Mouse (Mus musculus): Measurements from ENCODE around the gene Spef2.
"Not testable (repeated sequence)": the region's sequence is repeated elsewhere in the genome, so short reads cannot be mapped to it uniquely, and the experiment has no call there.

Spef2 gene

GRCm38 (mm10) chr15:9748359-9749102 is at the start of gene Spef2:
Gene Spef2 (minus strand): TSS chr15:9748868.
- DNase-seq (ENCODE audit: low spot score in 2 of 2): peak; percentile 9 to 48

GRCm38 (mm10) chr15:9794131-9794530 is 45.5 kb upstream of the Spef2 start:
- no peak for DNase-seq (ENCODE audit: low spot score in 2 of 2)

DNA sequence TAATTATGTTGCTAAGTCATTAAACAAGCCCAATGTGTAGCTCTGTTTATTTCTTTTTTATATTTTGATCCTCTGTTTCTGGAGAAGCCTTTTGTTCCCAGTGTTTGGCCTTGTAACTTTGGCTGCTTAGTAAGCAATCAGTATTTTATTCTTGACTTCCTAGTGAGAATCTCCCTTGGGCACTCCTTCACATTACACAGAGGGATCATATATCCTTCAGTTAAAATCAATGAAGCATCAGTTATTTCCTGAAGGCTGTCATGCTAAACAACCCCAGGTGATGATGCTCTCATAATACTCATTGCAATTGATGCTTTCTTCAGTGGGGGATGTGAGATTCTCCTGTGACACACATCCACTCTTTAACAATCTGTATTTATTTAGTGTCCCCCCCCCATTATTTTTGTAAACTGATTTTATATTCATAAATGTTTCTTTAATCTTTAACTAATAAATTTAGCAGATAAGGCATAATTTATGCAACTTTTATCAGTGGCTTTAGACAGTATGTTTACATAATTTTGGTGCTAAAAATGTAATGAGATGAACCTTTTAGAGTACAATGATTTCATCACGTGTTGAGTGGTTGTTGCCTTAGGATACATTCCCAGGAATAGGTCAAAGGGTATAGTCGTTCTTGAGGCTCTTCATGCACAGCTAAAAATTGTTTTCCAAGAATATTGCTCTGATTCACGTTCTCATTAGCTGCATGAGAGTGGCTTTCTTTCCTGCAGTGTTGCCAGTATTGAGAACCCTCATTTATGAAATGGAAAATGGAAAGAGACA is 39.8 kb upstream of the Spef2 start:
- no peak for DNase-seq (ENCODE audit: low spot score in 2 of 2)

DNA sequence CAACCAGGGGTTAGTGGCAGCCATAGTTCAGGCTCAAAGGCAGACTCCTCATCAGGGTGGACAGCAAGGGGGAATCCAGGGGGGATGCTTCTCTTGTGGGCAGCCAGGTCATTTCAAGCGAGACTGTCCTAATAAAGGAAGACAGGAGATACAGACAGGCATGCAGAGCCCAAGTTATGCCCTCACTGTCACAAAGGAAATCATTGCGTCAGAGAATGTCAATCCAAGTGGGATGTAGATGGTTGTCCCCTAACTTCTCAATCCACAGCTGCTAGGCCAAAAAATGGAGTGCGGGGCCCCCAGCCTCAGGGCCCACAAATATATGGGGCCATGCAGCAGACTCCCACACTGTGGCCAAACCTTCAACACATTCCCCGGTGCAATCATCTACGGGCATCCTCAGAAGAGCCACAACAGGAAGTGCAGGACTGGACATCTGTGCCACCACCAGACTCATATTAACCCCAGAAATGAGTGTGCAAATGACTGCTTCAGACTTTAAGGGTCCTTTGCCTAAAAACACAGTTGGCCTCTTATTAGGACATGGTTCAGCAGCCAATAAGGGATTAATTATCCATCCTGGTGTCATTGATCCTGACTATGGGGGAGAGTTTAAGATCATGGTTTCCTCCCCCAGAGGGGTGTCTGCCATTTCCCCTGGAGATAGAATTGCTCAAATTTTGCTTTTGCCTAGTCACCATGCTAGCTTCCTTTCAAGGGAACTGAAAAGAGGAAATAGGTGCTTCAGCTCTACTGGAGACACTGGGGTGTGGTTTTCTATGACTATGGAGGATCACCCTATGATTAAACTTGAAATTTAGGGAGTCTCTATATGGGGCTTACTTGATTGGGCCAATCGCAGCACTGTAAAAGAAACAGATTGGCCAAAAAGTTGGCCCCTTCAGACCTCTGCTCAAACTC is 25.8 kb upstream of the Spef2 start:
- DNase-seq (ENCODE audit: low spot score in 2 of 2): not testable (repeated sequence)

- DNase-seq (ENCODE audit: low spot score in 2 of 2): no peak
Measured at GRCm38 (mm10) chr15:9768184-9768918, 19.7 kb upstream of the Spef2 start.

GRCm38 (mm10) chr15:9767034-9767433 is 18.4 kb upstream of the Spef2 start:
- no peak for DNase-seq (ENCODE audit: low spot score in 2 of 2)

- no peak for DNase-seq (ENCODE audit: low spot score in 2 of 2)
Measured at GRCm38 (mm10) chr15:9750966-9751365, 2.3 kb upstream of the Spef2 start.

GRCm38 (mm10) chr15:9747410-9748104 is 1.1 kb downstream of the Spef2 start:
- DNase-seq (ENCODE audit: low spot score in 2 of 2): no peak

DNA sequence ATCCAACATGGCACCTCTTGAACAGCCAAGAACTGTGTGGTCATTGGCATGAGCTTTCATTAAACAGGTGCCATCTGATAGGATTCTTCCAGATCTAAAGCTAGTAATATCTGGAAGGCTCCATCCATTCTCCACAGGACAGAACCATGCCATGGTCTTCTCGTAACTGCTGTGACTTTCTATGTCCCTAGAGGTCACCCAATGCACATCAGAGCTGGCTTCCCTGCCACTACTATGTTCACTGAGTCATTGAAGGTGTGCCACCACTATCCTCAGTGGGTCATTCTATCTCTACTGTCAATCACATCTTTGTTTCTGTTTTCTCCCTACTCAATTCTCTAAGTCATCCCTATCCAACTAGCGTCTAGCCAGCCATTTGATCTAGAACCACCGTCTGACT is 6.5 kb downstream of the Spef2 start:
- DNase-seq (ENCODE audit: low spot score in 2 of 2): no peak

- no peak for DNase-seq (ENCODE audit: low spot score in 2 of 2)
Measured at GRCm38 (mm10) chr15:9714574-9715458, 33.9 kb downstream of the Spef2 start.

GRCm38 (mm10) chr15:9713707-9714106 is 35.0 kb downstream of the Spef2 start:
- DNase-seq (ENCODE audit: low spot score in 2 of 2): no peak

GRCm38 (mm10) chr15:9710330-9710729 is 38.3 kb downstream of the Spef2 start:
- no peak for DNase-seq (ENCODE audit: low spot score in 2 of 2)

DNA sequence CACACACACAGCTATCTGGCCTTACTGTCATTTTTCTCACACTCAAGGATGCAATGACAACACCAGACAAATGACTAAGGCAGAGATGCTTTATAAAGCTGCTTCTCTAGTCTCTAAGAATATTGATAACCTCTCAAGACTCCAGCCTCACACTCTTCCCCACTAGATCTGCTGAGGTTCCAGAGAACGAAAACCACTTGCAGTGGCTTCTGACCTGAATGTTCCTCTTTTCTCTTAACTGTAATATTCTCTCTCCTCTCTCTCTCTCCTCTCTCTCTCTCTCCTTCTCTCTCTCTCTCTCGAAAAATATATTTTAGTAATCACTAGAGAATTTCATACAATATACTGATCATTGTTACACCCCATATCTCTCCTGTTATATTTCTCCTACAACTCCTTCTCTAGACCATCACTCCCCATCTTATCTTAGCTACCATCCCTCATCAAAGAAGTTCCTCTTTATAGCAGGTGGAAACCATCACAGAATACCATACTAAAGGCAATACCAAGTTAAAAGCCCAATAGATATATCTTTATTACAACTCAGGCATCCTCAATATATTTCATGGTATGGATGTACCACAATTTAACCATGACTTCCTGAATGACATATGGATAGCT is 42.7 kb downstream of the Spef2 start:
- DNase-seq (ENCODE audit: low spot score in 2 of 2): no peak

DNA sequence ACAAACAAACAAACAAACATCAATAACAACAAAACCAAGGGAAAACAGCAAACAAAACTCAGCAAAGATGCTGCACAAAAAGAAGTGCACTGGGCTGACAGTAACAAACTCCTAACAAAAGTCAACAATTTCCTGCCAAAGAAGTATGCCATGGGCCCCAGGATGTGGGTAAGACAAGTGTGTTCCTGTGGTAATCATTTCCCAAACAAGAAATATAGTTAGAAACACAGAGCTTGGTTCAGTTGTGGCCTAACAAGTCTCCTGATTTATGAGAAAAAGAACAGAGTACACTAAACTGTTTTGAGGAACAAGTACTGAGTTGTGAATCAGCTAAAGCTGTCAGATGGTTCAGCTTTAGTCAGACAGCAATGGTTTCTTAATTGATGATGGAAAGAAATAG is 46.8 kb downstream of the Spef2 start:
- no peak for DNase-seq (ENCODE audit: low spot score in 2 of 2)

GRCm38 (mm10) chr15:9691721-9692120 is 56.9 kb downstream of the Spef2 start:
- no peak for DNase-seq (ENCODE audit: low spot score in 2 of 2)

DNA sequence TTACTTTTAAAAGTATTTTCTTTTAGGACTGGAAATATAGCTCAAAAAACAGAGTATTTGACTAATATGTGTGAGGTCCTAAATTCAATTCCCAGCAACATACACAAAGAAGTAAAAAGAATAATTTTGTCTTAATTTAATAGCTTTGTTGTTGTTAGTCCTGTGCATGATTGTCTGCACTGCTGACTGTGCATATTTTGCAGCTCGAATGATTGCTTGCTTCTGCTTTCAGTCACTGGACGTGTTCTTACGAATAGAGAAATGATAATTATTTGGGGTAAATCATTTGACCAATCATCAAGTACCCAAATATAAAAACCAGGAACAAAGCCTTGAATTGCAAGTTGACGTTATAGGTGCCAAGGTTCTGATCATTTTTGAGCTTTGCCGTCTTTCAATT is 57.8 kb downstream of the Spef2 start:
- no peak for DNase-seq (ENCODE audit: low spot score in 2 of 2)

DNA sequence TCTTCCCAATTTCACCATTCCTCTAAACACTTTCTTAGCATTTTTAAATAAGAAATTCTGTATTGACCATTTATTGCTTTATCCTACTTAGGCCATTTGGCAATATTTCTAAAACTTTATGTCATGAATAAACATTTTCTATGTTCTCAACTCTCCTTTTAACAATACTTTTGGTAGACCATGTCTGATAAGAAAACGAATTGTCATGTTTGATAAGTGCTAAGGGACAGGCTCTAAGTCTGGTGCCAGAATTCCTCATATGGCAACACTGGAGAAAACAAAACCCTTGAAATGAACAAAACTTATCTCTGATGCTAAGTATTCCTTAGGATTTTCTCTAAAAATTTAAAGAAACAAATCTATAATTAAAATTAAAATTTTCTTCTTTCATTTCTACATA is 58.2 kb downstream of the Spef2 start:
- no peak for DNase-seq (ENCODE audit: low spot score in 2 of 2)

GRCm38 (mm10) chr15:9683485-9683884 is 65.2 kb downstream of the Spef2 start:
- no peak for DNase-seq (ENCODE audit: low spot score in 2 of 2)

GRCm38 (mm10) chr15:9677343-9678036 is 71.2 kb downstream of the Spef2 start:
- DNase-seq (ENCODE audit: low spot score in 2 of 2): no peak

All from frontal cortex, postnatal 36 days (tissue).